Mouse (Mus musculus) gonadal fat pad, adult 2 months (tissue): Measurements from ENCODE around the gene Manba. TPM values are rescaled to one million over a fixed set of nuclear protein-coding genes. Genes with fewer than 3 reads are reported as not detected.

Source experiments
- polyA plus RNA-seq: library from polyadenylated mRNA; depleted of rRNA; stranded (reverse); fragments of >200 nt; gene quantifications from 2 replicates; pipeline ENCODE4 v1.2.3, GENCODE M21; 2012; rRNA removed

The Manba gene
- polyA plus RNA-seq, 1 experiment: 9.5 TPM

Other genes starting within 250 kb of the Manba start
- 4.8 and 5.2 TPM in 2 replicates for gene Bdh2, start 204.4 kb upstream of the Manba start, polyA plus RNA-seq
- gene Slc9b2, start 177.9 kb upstream of the Manba start, polyA plus RNA-seq: 0.61 and 0.85 TPM in 2 replicates
- gene Slc9b1, start 137.6 kb upstream of the Manba start, polyA plus RNA-seq: 0.08 and 0.10 TPM in 2 replicates
- 18.0 and 19.4 TPM in 2 replicates for gene Cisd2, start 61.7 kb upstream of the Manba start, polyA plus RNA-seq
- gene Ube2d3, start 47.5 kb upstream of the Manba start, polyA plus RNA-seq: 246 and 275 TPM in 2 replicates
- gene Nfkb1, start 205.9 kb downstream of the Manba start, polyA plus RNA-seq: 48.3 and 48.8 TPM in 2 replicates